Mouse (Mus musculus): Measurements from ENCODE around the gene Cdadc1.

DNA sequence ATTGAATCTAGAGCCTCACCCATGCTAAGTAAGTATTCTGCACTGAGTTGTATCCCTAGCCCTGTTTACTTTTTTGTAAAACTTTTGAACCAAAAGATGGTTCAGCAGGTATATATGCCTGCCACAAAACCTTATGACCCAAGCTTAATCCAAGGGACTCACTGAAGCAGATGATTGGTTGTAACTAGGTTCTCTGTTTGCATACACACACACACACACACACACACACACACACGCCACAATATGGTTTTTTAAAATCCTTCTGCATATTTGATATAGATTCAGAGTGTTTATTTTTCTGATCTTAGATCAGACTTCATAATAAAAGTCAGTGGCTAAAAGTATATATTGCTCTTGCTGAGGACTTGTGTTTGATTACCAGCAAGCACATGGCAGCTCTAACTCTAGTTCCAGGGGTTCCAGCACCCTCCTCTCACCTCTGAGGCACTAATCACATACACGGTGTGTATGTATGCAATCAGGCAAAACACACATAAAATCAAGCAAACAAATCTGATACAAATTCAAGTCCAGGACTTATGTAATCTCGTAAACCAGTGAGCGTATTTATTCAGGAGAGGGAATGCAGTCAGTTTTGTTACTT lies 59.8 kb downstream of the Cdadc1 start:
- no peak for TF ChIP-seq TAL1 (IDR thresholded peaks at IDR 0.05; ENCODE audit: low read length)
- TF ChIP-seq GATA1 (IDR thresholded peaks at IDR 0.05; ENCODE audit: low read length): no peak
